Mouse (Mus musculus) lung, adult 2 months (tissue): Measurements from ENCODE around the gene Olfr1394.

ENCODE experiments used
- CTCF ChIP-seq: fragments of 200-500 bp; IDR thresholded peaks from 2 replicates; pipeline ENCODE4 v1.5.1; 2011; ENCODE audit warnings: mild to moderate bottlenecking, low read length, control low read depth; ENCODE audit not compliant: insufficient read depth
- POLR2A ChIP-seq: fragments of 200-500 bp; IDR thresholded peaks from 2 replicates; pipeline ENCODE4 v1.6.1; 2011; ENCODE audit warnings: low read depth, mild to moderate bottlenecking, control low read depth, low read length, borderline replicate concordance; ENCODE audit errors: extremely low read depth

DNA sequence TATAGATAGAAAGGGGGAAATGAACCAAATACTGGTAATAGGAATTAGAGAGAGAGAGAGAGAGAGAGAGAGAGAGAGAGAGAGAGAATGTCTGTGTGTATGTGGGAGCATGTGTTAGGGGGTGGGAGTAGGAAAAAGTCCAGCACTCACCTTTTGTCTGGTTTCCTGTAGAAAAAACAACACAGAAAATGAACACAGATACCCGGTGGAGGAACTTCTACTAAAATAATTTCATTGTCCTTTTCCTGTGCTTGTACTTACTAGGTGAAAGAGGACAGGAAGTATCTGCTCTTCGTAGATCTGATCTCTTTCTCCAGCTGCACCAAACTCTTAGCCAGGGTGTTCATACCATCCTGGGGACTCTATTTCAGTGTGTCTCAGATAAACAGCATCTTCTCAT, 40.0 kb upstream of the Olfr1394 start:
- no peak for TF ChIP-seq POLR2A
- no peak for TF ChIP-seq CTCF
